Mouse (Mus musculus) MN1 (cell line): ENCODE measurements at regions not wholly inside any gene's neighbourhood (a gene's known extent, or its start where the extent isn't known, plus 50 kb on each side); places are given as distances from the start of the nearest gene placed in this dataset.

Experiments used
- DNase-seq: peaks from one replicate; pipeline ENCODE4 v3.0.0-alpha.2; 2016; ENCODE audit warnings: low spot score

DNA sequence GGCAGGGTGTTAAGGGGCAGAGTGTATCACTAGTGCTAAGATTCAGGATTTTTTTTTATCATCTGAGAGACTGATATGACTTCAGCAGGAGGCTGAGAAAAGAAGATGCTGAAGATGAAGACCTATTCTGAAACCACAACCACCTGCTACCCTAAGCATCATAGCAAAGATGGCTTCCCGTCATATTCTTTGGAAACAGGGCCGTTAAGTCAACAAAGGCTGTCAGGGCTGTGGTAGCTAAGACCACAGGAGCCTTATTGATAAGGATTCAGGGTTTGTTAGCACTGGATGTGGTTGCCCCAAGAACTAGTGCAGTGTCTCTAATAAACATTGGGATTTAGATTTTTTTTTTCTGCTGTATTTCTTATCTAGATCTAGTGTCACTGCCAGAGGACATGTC lies 56.7 kb upstream of the Rasgrp1 start:
- DNase-seq, result no peak

GRCm38 (mm10) chr2:117403425-117404175 lies 60.8 kb upstream of the Rasgrp1 start:
- no peak for DNase-seq

DNA sequence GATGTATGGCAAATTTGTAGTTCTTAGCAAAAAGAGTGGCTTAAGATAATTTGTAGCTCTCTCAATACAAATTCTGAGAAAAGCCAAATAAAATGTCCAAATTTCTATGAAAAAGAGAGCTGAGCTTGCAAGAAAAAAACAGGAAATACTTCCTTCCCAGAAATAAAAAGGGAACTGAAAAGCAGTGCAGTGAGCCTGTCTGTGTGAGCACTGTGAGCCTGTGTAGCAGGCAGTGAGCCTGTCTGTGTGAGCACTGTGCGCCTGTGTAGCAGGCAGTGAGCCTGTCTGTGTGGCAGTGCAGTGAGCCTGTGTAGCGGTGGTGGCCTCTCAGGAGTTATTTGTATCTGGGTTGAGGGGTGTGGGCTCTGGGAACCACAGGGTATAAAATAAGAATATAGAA lies 62.7 kb upstream of the Rasgrp1 start:
- no peak for DNase-seq

- DNase-seq, result no peak
Measured at GRCm38 (mm10) chr2:117408241-117408640, 65.4 kb upstream of the Rasgrp1 start.

DNA sequence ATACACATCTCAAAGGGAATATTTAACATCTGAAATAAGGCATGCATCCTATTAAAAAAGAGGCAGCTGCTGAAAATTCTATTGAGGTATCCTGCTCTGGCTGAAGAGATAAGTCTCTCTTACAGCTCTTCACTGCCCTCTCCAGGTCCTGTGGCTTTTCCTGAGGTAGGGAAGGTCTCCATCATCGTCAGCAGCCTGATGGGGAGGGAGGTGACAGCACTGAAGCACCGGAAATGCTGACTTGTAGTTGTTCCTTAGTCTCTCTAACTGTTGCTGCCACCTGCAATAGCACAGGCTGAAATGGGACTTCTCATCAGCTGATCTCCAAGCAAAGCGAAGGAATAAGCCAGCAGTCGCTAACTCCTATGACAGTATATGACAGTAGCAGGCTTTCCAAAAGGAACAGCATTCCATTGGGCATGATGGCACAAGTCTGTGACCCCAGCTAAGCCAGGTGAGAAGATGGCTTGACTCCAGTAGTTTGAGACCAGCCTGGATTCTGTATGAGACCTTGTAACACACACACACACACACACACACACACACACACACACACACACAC lies 69.3 kb upstream of the Rasgrp1 start:
- no peak for DNase-seq

DNA sequence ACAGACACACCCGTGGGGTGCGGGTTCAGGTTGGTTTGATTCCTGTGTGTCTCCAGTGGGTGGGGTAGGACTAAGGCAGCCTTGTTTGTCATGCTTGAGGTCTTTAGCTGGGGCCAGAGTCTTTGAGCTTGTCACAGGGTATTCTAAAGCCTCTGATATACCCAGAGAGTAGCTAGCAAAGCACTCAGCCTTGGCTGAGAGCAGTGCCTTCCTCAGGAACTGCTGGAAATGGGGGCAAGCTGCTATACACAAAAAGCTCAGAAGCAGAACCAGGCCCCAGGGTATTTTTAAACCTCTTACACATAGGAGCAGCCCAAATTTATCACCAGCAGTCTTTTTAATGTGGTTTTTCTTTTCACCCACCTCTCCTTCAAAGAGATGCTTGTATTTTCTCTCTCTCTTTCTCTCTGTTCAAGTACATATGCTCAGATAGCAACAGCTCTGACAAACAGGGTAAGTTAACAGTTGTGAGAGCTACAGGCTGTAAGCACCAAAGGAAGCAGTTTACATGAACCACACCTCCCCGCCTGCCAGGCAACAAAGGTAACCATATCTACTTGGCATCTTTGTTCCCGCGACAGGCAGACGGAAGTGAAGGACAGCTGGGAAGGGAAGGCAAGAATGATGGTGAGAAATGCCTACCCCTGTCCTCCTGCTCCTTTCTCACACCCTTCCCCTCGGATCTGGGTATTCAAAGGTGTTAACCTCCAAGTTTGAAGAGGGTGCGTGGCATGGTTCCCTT lies 74.6 kb upstream of the Rasgrp1 start:
- DNase-seq, result no peak

GRCm38 (mm10) chr2:117418121-117418615 lies 75.4 kb upstream of the Rasgrp1 start:
- no peak for DNase-seq

DNA sequence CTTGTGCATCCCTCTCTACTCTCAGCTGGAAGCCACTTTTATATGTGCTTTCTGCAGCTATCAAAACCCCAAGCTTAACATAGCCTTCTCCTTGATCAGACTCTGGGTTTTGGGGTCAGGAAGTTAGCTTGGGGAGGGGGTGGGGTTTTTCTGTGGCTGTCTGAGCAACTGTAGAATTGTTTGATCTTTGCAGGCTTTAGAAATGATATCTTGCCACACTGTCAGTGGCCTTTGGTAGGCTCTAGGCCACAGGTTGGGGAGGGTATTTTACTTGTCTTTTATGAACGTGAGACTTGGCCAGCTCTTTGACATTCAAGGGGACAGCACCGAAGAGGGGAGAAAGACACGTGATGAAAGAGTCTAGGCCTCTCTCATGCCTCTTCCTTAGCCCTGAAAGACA lies 75.9 kb upstream of the Rasgrp1 start:
- no peak for DNase-seq

DNA sequence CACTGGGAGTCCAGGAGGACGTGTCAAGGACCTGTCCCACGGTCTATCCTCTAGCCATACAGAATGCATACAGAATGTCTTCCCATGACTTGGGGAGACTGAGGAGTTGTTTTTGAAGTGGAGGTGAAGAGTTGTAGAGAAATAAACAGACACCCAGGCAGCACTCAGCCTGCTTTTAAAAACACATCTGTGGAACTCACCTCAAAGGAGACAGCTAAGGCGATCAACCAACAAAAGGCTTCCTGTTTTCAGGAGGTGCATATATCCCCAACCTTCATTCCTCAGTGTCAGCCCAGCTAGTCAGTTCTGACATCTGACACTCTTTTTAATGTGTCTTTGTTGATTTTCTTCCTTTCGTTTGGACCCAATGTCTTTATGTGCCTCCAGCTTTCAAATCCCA lies 78.6 kb upstream of the Rasgrp1 start:
- DNase-seq, result no peak

DNA sequence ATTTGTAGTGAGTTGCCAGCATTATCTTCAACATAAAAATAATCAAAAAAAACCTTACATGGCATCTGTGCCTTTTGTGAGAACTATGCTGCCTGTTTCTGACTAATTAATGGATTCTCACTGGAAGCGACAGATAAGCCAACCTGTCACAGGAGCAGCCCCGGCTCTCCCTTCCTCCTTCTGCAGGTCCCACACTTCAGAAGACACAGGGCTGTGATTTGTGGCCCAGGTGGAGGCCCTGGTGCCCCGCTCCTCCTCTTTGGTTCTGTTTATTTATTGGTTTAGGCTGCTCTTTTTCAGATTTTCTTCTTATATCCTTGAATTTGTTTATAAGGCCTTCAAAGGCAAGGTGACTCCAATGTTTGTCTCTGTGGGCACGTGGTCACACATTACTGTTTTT lies 80.0 kb upstream of the Rasgrp1 start:
- no peak for DNase-seq

DNA sequence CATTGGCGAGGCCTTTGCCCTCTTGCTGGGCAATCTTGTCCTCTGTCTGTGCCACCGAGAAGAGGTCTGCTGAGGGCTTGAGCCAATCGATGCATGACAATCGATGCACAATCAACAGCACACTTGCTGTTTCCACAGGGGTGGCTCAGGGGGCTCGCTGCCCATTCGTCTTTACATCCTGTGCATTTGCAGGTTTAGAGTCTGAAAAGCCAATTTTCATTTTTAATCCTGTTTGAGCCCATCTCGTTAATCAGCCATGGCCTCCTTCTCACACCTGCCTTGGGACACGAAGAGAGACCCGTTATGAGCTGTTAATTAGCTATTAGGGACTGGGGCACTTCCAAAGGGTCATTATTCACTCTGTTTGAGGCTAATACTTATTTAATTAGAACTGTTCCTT lies 86.4 kb upstream of the Rasgrp1 start:
- no peak for DNase-seq

- DNase-seq, result no peak
Measured at GRCm38 (mm10) chr2:117432010-117432409, 89.2 kb upstream of the Rasgrp1 start.

GRCm38 (mm10) chr2:117432923-117433322 lies 90.1 kb upstream of the Rasgrp1 start:
- DNase-seq, result no peak

DNA sequence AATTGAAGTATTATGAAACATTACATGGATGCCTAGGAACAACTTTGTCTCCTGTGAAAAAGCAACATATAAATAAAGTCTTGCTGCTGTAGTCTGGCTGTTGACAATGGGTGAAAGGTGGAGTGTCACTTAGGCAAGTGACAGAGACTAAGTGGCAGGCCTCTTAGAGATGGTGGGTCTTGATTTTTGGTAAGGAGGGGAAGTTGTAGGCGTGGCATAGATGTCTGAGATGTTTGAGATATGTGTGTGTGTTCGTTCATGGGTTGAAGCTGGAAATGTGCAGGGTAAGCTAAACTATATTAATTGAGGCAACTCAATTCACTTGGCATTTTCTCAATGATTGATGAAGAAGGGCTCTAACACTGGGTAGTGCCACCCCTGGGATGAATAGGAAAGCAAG lies 90.7 kb upstream of the Rasgrp1 start:
- DNase-seq, result no peak

DNA sequence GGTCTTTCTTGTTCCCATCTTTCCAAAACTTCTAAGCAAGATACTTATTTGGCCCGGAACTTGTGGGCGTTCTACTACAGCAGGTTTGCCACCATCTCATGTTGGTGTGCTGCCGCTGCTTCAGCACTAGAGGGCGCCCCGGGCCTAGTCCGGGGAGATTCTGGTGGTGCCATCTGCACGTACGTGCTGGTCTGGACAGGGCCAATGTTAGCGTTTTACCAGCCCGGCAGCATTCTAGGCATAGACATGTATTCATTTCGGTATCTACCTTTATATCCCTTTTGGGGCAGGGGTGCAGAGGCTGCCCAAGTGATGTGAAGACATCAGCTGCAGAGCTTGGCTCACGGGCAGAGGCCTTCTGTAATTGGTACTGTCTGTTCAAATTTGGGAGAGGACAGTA lies 95.3 kb upstream of the Rasgrp1 start:
- no peak for DNase-seq

DNA sequence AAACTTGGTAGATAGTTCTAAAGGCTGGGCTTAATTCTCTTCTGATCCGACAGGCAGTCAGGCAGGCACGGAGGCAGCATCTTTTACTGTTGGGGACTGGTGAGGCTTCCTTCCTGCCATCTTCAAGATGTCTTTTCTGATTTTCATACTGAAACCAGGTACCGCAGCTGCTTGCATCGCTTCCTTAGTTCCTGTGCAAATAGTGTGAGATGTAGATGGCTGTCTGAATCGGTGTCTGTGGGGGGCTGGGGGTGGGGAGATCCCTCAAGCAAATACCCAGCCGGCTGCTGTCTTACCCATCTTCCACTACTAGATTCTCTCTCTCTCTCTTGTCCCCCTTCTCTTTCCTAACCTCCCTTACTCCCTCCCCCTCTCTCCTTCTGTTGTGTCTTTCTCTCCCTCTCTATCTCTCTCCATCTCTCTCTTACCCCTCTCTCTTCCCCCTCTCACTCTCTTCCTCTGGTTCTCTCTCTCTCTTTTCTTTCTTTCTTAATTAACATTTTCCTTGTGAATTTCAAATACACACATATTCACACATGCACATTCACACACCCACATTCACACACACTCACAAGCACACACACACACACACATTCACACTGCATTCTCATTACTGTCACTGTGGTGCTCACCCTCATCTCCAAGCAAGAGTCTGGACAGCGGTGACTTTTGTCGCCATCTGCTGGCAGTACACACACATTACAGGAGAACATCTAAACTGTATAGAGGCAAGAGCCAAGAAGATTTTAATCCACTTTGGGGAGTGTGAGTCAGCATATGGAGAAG lies 96.0 kb upstream of the Rasgrp1 start:
- peak; percentile 59 for DNase-seq

- no peak for DNase-seq
Measured at GRCm38 (mm10) chr2:117439372-117440183, 96.8 kb upstream of the Rasgrp1 start.

- DNase-seq, result no peak
Measured at GRCm38 (mm10) chr2:117440801-117441281, 98.0 kb upstream of the Rasgrp1 start.

- DNase-seq, result no peak
Measured at GRCm38 (mm10) chr2:117442862-117443261, 100.1 kb upstream of the Rasgrp1 start.

DNA sequence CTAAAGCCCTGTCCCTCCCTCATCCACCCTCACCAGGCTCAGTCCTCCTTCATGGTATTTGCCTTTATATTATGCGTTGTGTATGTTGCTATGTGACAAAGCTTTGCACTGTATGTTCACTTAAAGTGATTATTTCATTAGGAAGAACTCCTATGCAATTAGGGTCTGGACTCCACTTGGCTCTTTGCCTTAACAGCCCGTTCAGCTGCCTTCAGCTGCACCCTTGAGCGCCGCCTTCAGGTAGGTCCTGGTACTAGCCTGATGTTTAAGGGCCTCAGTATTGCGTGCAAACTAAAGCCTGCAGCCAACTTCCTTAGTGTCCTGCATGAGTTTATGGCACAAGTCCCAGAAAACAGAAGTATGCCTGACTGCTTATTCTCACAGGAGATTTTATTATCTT lies 101.9 kb upstream of the Rasgrp1 start:
- DNase-seq, result no peak

- no peak for DNase-seq
Measured at GRCm38 (mm10) chr2:117446876-117447275, 104.1 kb upstream of the Rasgrp1 start.
